Mouse (Mus musculus) 416B (cell line): ENCODE results near the gene Nox1.
"Not testable (repeated sequence)": the region's sequence is repeated elsewhere in the genome, so short reads cannot be mapped to it uniquely, and the experiment has no call there.

Source experiments
- DNase-seq: peaks from one replicate; pipeline ENCODE4 v3.0.0; 2011; ENCODE audit warnings: low read depth

Nox1 gene

GRCm38 (mm10) chrX:134221856-134222255 lies at the start of gene Nox1:
Gene Nox1, minus strand, starts transcription at chrX:134221956.
- DNase-seq, result no peak

- no peak for DNase-seq
Observed at GRCm38 (mm10) chrX:134262129-134262528, 40.4 kb upstream of the Nox1 start.

GRCm38 (mm10) chrX:134261191-134261590 lies 39.4 kb upstream of the Nox1 start:
- no peak for DNase-seq

GRCm38 (mm10) chrX:134248202-134248601 lies 26.4 kb upstream of the Nox1 start:
- DNase-seq, result no peak

GRCm38 (mm10) chrX:134245946-134246345 lies 24.2 kb upstream of the Nox1 start:
- no peak for DNase-seq

- peak; percentile 7 for DNase-seq
Observed at GRCm38 (mm10) chrX:134238266-134238665, 16.5 kb upstream of the Nox1 start.

- no peak for DNase-seq
Observed at GRCm38 (mm10) chrX:134233048-134233447, 11.3 kb upstream of the Nox1 start.

GRCm38 (mm10) chrX:134220618-134221017 lies 1.1 kb downstream of the Nox1 start:
- DNase-seq, result peak; percentile 81

GRCm38 (mm10) chrX:134218161-134218560 lies 3.6 kb downstream of the Nox1 start:
- no peak for DNase-seq

GRCm38 (mm10) chrX:134211151-134211642 lies 10.6 kb downstream of the Nox1 start:
- DNase-seq, result no peak

GRCm38 (mm10) chrX:134208491-134208890 lies 13.3 kb downstream of the Nox1 start:
- DNase-seq, result no peak

GRCm38 (mm10) chrX:134187201-134187600 lies 34.6 kb downstream of the Nox1 start, which contains the start of gene Arl13a:
Gene Arl13a, plus strand, starts transcription at chrX:134187501.
- DNase-seq, result not testable (repeated sequence)

- no peak for DNase-seq
Observed at GRCm38 (mm10) chrX:134174699-134175098, 47.1 kb downstream of the Nox1 start.

- DNase-seq, result no peak
Observed at GRCm38 (mm10) chrX:134170584-134170983, 51.2 kb downstream of the Nox1 start.

GRCm38 (mm10) chrX:134163484-134163883 lies 58.3 kb downstream of the Nox1 start:
- peak; percentile 75 for DNase-seq

- no peak for DNase-seq
Observed at GRCm38 (mm10) chrX:134162826-134163225, 58.9 kb downstream of the Nox1 start.

- DNase-seq, result no peak
Observed at GRCm38 (mm10) chrX:134162043-134162720, 59.6 kb downstream of the Nox1 start, which contains the start of gene Xkrx. Gene Xkrx, minus strand, starts transcription at chrX:134162076.

GRCm38 (mm10) chrX:134160442-134160841 lies 61.3 kb downstream of the Nox1 start:
- DNase-seq, result peak; percentile 64

- no peak for DNase-seq
Observed at GRCm38 (mm10) chrX:134158151-134158550, 63.6 kb downstream of the Nox1 start.

GRCm38 (mm10) chrX:134141986-134142385 lies 79.8 kb downstream of the Nox1 start:
- DNase-seq, result no peak

GRCm38 (mm10) chrX:134141551-134141950 lies 80.2 kb downstream of the Nox1 start:
- DNase-seq, result no peak

GRCm38 (mm10) chrX:134140024-134140423 lies 81.7 kb downstream of the Nox1 start:
- no peak for DNase-seq

- DNase-seq, result no peak
Observed at GRCm38 (mm10) chrX:134133821-134134220, 87.9 kb downstream of the Nox1 start.

- DNase-seq, result peak; percentile 45
Observed at GRCm38 (mm10) chrX:134132295-134132694, 89.5 kb downstream of the Nox1 start.
